Mouse (Mus musculus): ENCODE data around the gene Gm49366.

The Gm49366 gene

GRCm38 (mm10) chr12:84094666-84095065, 55.9 kb downstream of the Gm49366 start:
- DNase-seq = peak in 1 of 2 experiments; percentile 21

- no peak for DNase-seq
These were observed 60.9 kb downstream of the Gm49366 start for GRCm38 (mm10) chr12:84099605-84100004.

- no peak for DNase-seq
These were observed 61.3 kb downstream of the Gm49366 start for GRCm38 (mm10) chr12:84100071-84100470.

- DNase-seq = peak; percentile 44 to 51
These were observed 62.1 kb downstream of the Gm49366 start, which contains the start of gene Acot6 for GRCm38 (mm10) chr12:84100604-84101492. TSS of gene Acot6 (plus strand) at chr12:84100654.

- DNase-seq = no peak
These were observed 62.7 kb downstream of the Gm49366 start for GRCm38 (mm10) chr12:84101493-84101845.

- DNase-seq = peak in 1 of 2 experiments; percentile 12
These were observed 68.3 kb downstream of the Gm49366 start for GRCm38 (mm10) chr12:84107012-84107411.

GRCm38 (mm10) chr12:84107692-84108091, 69.0 kb downstream of the Gm49366 start:
- no peak for DNase-seq
